Mouse (Mus musculus) limb, embryonic 14.5 days (tissue): ENCODE measurements around the gene Gabarapl1. TPM values are rescaled to one million over a fixed set of nuclear protein-coding genes. Genes with fewer than 3 reads are reported as not detected.

Experiments
- ATAC-seq: fragments of 200-750 bp; cut with Nextera tagmentation; 2 replicates; pipeline ENCODE4 v1.8.0; 2017; ENCODE audit warnings: low read depth, moderate number of reproducible peaks, moderate TSS enrichment; ENCODE audit not compliant: low FRiP score
- DNase-seq: peaks from one replicate; pipeline ENCODE4 v3.0.0-alpha.2; 2015; ENCODE audit warnings: low spot score
- H3K27ac ChIP-seq: fragments of 300-500 bp; sonication (generic); replicated peaks from 2 replicates; pipeline ENCODE4 v1.5.1; 2014; ENCODE audit warnings: low read depth, mild to moderate bottlenecking, low read length, moderate library complexity, mixed read lengths
- H3K27me3 ChIP-seq: fragments of 300-500 bp; sonication (generic); 2 replicates; pipeline ENCODE4 v1.6.1; 2014; ENCODE audit warnings: low read length, mixed read lengths; ENCODE audit not compliant: control insufficient read depth, insufficient read depth
- H3K36me3 ChIP-seq: fragments of 300-500 bp; sonication (generic); 2 replicates; pipeline ENCODE4 v1.6.1; 2014; ENCODE audit warnings: mild to moderate bottlenecking, low read length, moderate library complexity, mixed read lengths; ENCODE audit not compliant: control insufficient read depth, insufficient read depth
- H3K4me1 ChIP-seq: fragments of 300-500 bp; sonication (generic); 2 replicates; pipeline ENCODE4 v1.6.1; 2014; ENCODE audit warnings: antibody characterized with exemption, low read length, mixed read lengths; ENCODE audit not compliant: control insufficient read depth, insufficient read depth
- H3K4me2 ChIP-seq: fragments of 300-500 bp; sonication (generic); replicated peaks from 2 replicates; pipeline ENCODE4 v1.6.1; 2014; ENCODE audit warnings: low read depth, mild to moderate bottlenecking, low read length, moderate library complexity; ENCODE audit not compliant: severe bottlenecking
- H3K4me3 ChIP-seq: fragments of 300-500 bp; sonication (generic); replicated peaks from 2 replicates; pipeline ENCODE4 v1.5.1; 2014; ENCODE audit warnings: low read length
- H3K9ac ChIP-seq: fragments of 300-500 bp; sonication (generic); 2 replicates; pipeline ENCODE4 v1.6.1; 2014; ENCODE audit warnings: mild to moderate bottlenecking, low read depth, low read length, moderate library complexity; ENCODE audit not compliant: severe bottlenecking
- H3K9me3 ChIP-seq: fragments of 300-500 bp; sonication (generic); 2 replicates; pipeline ENCODE4 v1.6.1; 2016; ENCODE audit warnings: low read length; ENCODE audit not compliant: control insufficient read depth
- POLR2A ChIP-seq: fragments of 200-500 bp; IDR thresholded peaks from 2 replicates; pipeline ENCODE4 v1.8.0; 2012; ENCODE audit warnings: inconsistent platforms, mild to moderate bottlenecking, moderate library complexity, borderline replicate concordance; ENCODE audit not compliant: insufficient read depth, insufficient read length; ENCODE audit errors: extremely low read depth
- WGBS: fragments of 180-500 bp; shearing (Covaris S2); extraction: QIAGEN DNeasy Blood & Tissue Kit; methylation state at CpG from one replicate; pipeline ENCODE4 v1.1.7; 2014; 5-methylcytosine and 5-hydroxymethylcytosine counted together
- polyA plus RNA-seq, 2 experiments: library from polyadenylated mRNA; depleted of rRNA in 1 of 2; stranded (reverse) in 1 of 2; unstranded in 1 of 2; fragments of >200 nt; fragmentation: Nextera tagmentation in 1 of 2; extraction: Ambion mirVana in 1 of 2; gene quantifications; 2 replicates each; pipeline versions ENCODE4 v1.2.1 to v1.2.3; 2012 to 2014

Gene Gabarapl1
- polyA plus RNA-seq, 2 experiments = 15.9 to 46.6 TPM

DNA sequence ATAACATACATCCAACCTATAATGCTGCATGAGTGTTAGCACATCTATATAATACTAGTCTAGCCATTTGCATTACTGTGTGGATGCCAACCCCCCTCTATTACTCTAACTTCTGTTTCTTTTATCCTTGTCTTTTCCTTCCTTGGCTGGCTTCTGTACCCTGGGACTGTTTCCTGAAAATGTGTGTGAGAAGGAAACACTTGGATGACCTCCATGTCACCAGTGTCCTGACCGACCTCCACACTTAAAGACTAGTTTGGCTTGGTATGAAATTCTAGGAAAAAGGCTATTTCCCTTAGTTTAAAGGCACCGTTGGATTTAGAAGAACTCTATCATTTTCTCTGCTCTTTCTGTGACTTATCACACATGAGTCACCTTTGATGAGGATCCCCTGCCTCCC is 5.5 kb upstream of the Gabarapl1 start:
- ATAC-seq (no peak), DNase-seq (no peak)
- Histone ChIP-seq H3K4me3 (no peak overlapping the region), H3K27ac (no peak overlapping the region), H3K9ac (no peak overlapping the region), H3K36me3 (no peaks in the 10 kb centered on the region), H3K4me1 (no peaks in the 10 kb centered on the region), H3K4me2 (no peak overlapping the region), H3K9me3 (no peaks in the 10 kb centered on the region), H3K27me3 (no peaks in the 10 kb centered on the region)
- TF ChIP-seq POLR2A = no peak
- 84% methylated on average over 2 of the region's 2 CpGs for WGBS

DNA sequence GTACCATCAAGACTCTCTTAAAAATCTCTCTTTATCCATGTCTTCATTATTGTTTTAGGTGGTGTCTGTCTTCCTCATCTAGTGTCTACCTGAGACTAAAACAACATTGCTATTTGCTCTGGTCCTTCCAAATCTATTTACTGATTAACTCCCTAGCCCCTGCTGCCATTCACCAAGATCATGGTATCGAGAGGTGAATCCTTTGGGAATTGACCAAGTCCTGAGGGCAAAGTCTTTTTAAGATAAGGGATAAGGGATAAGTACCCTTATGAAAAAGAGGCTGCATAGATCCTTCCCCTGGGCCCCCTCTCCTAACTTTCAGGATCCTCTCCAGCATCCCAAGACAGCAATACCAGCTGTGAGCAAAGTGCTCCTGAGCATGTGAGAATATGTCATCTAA is 3.4 kb upstream of the Gabarapl1 start:
- ATAC-seq = no peak

DNA sequence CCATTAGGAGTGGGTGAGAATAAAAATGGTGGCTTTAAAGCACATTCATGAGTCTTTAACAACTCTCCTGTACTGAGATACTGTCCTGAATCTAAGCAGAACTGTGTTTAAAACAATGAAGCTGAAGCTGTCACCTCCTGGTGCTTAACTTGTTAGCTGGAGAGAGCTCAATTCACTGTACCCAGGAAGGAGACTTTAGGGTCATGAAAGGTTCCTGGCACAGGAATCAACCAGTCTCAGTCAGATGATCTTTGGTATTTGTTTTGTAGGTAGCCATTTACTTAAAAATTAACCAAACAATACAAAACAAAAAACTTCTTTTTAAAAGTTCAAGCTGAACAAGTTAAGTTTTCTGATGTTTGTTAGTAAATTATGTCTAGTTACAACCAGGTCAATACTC is 2.7 kb upstream of the Gabarapl1 start:
- H3K36me3 ChIP-seq = no peaks in the 10 kb centered on the region
- no peaks in the 10 kb centered on the region for H3K27me3 ChIP-seq
- H3K4me3 ChIP-seq = no peak overlapping the region
- H3K9ac ChIP-seq = no peak overlapping the region
- peaks cover 13% of the 10 kb centered on the region for H3K4me1 ChIP-seq
- DNase-seq (no peak), ATAC-seq (no peak)
- TF ChIP-seq POLR2A = no peak
- no peaks in the 10 kb centered on the region for H3K9me3 ChIP-seq
- H3K4me2 ChIP-seq = no peak overlapping the region
- no peak overlapping the region for H3K27ac ChIP-seq

More for the DNA sequence above, 3.4 kb upstream of the Gabarapl1 start:
- no peaks in the 10 kb centered on the region for H3K27me3 ChIP-seq
- 86% methylated on average over 1 of the region's 1 CpGs for WGBS
- H3K4me1 ChIP-seq = peaks cover 7% of the 10 kb centered on the region; the same call in 1 of the 2 replicates
- H3K36me3 ChIP-seq = no peaks in the 10 kb centered on the region
- no peak overlapping the region for H3K4me2 ChIP-seq
- no peak overlapping the region for H3K9ac ChIP-seq
- no peak overlapping the region for H3K4me3 ChIP-seq
- H3K9me3 ChIP-seq = no peaks in the 10 kb centered on the region
- H3K27ac ChIP-seq = no peak overlapping the region
- no peak for TF ChIP-seq POLR2A
- DNase-seq = no peak

DNA sequence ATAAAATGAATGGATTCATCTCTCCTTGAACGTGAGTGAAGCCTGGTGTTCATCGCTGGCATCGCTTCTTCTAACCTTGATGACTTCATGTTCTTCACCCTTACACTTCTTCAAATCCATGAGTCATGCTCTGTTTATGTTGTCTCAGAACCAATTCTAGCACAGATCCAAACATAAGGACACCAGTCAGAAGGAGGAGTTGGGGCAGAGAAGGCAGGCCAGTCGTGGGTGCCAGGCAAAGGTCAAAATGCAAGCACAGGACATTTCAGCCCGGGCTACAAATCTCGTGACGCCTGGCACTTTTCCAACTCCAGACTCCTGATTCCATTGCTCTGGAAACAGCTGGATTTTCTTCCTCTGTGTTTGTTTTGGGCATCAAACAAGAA is 411 bp upstream of the Gabarapl1 start:
- Histone ChIP-seq H3K36me3 (0 out of 2 replicates have a peak, but pooled peaks cover 3% of the 10 kb centered on the region), H3K4me1 (peaks cover 14% of the 10 kb centered on the region), H3K4me3 (peak overlapping the region; percentile 68), H3K27me3 (no peaks in the 10 kb centered on the region), H3K27ac (no peak overlapping the region), H3K9ac (peak overlapping the region; percentile 65; the same call in 1 of the 2 replicates), H3K4me2 (peak overlapping the region; percentile 89), H3K9me3 (no peaks in the 10 kb centered on the region)
- DNase-seq (peak; percentile 68), ATAC-seq (peak; percentile 56)
- TF ChIP-seq POLR2A = no peak
- 33% methylated on average over 7 of the region's 7 CpGs for WGBS

DNA sequence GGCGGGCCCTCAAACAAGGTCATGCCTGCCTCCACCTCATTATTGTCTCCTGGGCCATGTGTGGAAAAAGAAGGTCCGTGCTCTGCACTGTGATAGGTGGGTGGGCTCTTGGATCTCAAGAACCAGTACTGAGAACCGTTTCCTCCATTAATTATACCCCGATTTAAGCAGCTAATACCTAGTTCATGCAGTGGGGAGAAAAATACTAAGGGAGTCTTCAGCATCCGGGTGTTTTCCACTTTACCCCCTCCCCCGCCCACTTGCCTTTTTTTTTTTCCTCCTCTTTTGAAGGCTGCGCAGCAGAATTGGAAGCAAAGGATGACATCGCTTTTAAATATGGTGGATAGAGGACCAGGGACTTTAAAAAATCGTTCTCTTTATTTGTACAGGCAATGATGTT is 1.1 kb downstream of the Gabarapl1 start:
- peak overlapping the region; percentile 89 for H3K4me2 ChIP-seq
- WGBS = 16% methylated on average over 9 of the region's 9 CpGs
- peaks cover 18% of the 10 kb centered on the region for H3K36me3 ChIP-seq
- no peaks in the 10 kb centered on the region for H3K27me3 ChIP-seq
- H3K9ac ChIP-seq = peak overlapping the region; percentile 65
- ATAC-seq (no peak), DNase-seq (peak; percentile 20)
- no peak for TF ChIP-seq POLR2A
- H3K4me3 ChIP-seq = peak overlapping the region; percentile 68
- no peak overlapping the region for H3K27ac ChIP-seq
- peaks cover 14% of the 10 kb centered on the region for H3K4me1 ChIP-seq
- H3K9me3 ChIP-seq = no peaks in the 10 kb centered on the region
